Mouse (Mus musculus): ENCODE measurements around the gene Rpia.

Rpia gene

DNA sequence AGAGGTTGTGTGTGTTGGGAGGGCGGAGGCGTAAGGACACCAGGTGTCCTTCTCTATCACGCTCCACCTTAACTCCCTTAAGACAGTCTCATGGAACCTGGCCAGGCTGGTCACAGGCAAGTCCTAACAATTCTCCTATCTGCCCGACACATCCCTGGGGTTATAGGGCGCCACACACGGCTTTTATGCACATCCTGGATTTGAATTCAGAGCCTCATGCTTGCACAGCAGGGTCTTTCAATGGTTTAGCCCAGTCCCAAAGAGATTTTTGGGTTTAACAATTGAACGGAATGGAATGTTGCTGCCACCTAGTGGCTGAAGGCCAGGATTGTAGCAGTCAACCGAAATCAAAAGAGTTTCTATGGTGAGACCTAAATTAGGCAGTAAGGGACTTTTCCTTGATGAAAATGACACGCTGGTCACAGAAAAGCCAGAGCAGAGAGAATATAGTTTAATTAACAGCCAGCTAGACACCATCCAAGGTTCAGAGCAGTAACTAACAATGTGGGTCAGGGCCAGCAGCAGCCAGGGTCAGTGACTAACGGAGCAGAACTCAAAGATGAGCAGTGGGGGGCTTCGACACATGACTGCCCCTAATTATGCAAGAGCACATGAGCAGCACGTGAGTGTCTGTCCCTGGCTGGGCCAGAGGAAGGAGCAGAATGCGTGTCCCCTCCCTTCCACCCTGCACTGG lies 13.9 kb upstream of the Rpia start:
- peak; percentile 32 for DNase-seq (ENCODE audit: extremely low read depth, insufficient read length, low spot score)

DNA sequence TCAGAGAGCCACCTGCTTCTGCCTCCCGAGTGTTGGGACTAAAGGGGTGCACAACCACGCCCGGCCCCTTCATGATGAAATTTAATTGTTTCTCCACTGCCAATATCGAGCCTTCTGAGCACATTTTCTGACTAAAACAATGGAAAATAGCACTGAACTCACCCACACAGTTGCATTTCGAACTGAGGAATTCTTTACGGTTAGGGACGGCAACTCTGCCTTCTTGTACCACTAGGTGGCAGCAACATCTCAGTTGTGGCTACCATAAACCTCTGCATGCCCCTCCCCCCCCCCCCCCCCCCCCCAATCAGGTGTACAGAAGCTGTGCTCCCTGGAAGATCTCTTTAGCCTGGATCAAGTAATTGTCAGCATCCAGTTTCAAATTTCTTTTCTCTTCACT lies 13.2 kb upstream of the Rpia start:
- no peak for DNase-seq (ENCODE audit: extremely low read depth, insufficient read length, low spot score)

GRCm38 (mm10) chr6:70804632-70805031 lies 12.6 kb upstream of the Rpia start:
- peak; percentile 30 for DNase-seq (ENCODE audit: extremely low read depth, insufficient read length, low spot score)

- no peak for DNase-seq (ENCODE audit: extremely low read depth, insufficient read length, low spot score)
Observed at GRCm38 (mm10) chr6:70797581-70798251, 5.7 kb upstream of the Rpia start.

DNA sequence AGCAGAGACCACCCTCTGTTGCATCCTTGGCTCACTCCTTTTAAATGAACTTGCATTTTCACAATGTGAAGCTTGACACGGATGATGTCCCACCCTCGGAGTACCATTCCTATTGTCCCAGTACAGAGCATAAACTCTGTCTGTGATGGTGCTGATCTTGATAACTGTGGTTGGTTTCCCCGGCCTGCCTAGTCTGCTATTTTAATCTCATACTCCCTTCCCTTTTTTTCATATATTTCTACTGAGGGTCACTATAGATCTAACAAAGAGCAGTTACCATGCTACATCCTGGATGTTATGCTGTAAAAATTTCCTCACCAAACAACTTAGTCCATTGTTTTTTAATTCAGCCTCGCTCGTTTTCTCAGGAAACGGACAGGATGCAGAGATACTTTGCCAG lies 4.9 kb upstream of the Rpia start:
- DNase-seq (ENCODE audit: extremely low read depth, insufficient read length, low spot score): no peak

- no peak for DNase-seq (ENCODE audit: extremely low read depth, insufficient read length, low spot score)
Observed at GRCm38 (mm10) chr6:70792644-70793043, 612 bp upstream of the Rpia start.

- DNase-seq (ENCODE audit: extremely low read depth, insufficient read length, low spot score): no peak
Observed at GRCm38 (mm10) chr6:70790852-70791761, 925 bp downstream of the Rpia start.

GRCm38 (mm10) chr6:70790034-70790650 lies 1.9 kb downstream of the Rpia start:
- no peak for DNase-seq (ENCODE audit: extremely low read depth, insufficient read length, low spot score)

GRCm38 (mm10) chr6:70789134-70789533 lies 2.9 kb downstream of the Rpia start:
- no peak for DNase-seq (ENCODE audit: extremely low read depth, insufficient read length, low spot score)

GRCm38 (mm10) chr6:70787524-70787923 lies 4.5 kb downstream of the Rpia start:
- DNase-seq (ENCODE audit: extremely low read depth, insufficient read length, low spot score): no peak

GRCm38 (mm10) chr6:70785852-70786251 lies 6.2 kb downstream of the Rpia start:
- DNase-seq (ENCODE audit: extremely low read depth, insufficient read length, low spot score): no peak

GRCm38 (mm10) chr6:70784811-70785210 lies 7.2 kb downstream of the Rpia start:
- no peak for DNase-seq (ENCODE audit: extremely low read depth, insufficient read length, low spot score)

DNA sequence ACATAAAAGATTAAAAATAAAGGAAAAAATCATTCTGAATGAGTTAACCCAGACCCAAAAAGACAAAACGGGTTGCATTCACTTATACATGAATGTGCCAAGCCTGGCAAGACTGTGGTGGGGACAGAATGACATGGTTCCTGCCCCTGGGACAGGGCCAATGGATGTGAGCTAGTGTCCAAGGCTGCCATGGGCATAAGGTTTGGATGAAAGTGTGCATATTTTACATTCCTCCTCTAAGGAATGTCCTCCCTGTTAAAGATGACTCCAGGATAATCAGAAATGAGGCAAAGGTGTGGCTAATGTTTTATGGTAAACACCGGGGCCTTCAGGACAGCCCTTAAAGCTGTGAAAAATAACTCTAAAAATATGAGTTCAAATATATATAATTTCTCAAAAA lies 10.7 kb downstream of the Rpia start:
- DNase-seq (ENCODE audit: extremely low read depth, insufficient read length, low spot score): no peak

- no peak for DNase-seq (ENCODE audit: extremely low read depth, insufficient read length, low spot score)
Observed at GRCm38 (mm10) chr6:70774372-70774771, 17.7 kb downstream of the Rpia start.

- DNase-seq (ENCODE audit: extremely low read depth, insufficient read length, low spot score): no peak
Observed at GRCm38 (mm10) chr6:70773769-70774168, 18.3 kb downstream of the Rpia start.

- DNase-seq (ENCODE audit: extremely low read depth, insufficient read length, low spot score): peak; percentile 47
Observed at GRCm38 (mm10) chr6:70768769-70769168, 23.3 kb downstream of the Rpia start.

DNA sequence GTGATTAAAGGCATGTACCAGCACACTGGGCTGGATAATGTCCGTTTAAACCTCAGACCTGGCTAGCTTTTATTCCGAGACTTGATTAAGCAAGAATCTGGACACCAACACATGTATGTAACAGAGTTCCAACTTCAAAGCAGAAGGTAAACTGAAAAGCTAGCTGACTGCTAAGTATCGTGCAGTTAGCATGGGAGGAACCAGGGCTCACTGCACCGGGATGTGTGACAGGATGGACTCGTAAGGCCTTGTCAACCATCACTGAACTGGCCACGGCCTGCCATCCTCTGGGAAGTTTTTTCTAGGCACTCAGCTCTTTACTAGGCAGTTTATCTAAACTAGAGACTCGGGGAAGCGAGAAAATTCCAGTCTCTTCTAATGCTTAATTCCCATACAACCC lies 27.0 kb downstream of the Rpia start:
- no peak for DNase-seq (ENCODE audit: extremely low read depth, insufficient read length, low spot score)

GRCm38 (mm10) chr6:70764551-70764950 lies 27.5 kb downstream of the Rpia start:
- DNase-seq (ENCODE audit: extremely low read depth, insufficient read length, low spot score): no peak

- DNase-seq (ENCODE audit: extremely low read depth, insufficient read length, low spot score): no peak
Observed at GRCm38 (mm10) chr6:70763881-70764280, 28.2 kb downstream of the Rpia start.

- no peak for DNase-seq (ENCODE audit: extremely low read depth, insufficient read length, low spot score)
Observed at GRCm38 (mm10) chr6:70762659-70763058, 29.4 kb downstream of the Rpia start.

GRCm38 (mm10) chr6:70760951-70761350 lies 31.1 kb downstream of the Rpia start:
- no peak for DNase-seq (ENCODE audit: extremely low read depth, insufficient read length, low spot score)
